Mouse (Mus musculus) heart, postnatal 0 days (tissue): ENCODE measurements around the gene Pfdn4. TPM values are rescaled to one million over a fixed set of nuclear protein-coding genes. Genes with fewer than 3 reads are reported as not detected.

Experiments
- ATAC-seq: fragments of 200-750 bp; cut with Nextera tagmentation; 2 replicates; pipeline ENCODE4 v1.8.0; 2017; ENCODE audit warnings: low read depth, moderate number of reproducible peaks, moderate library complexity; ENCODE audit not compliant: insufficient read depth
- DNase-seq: peaks from one replicate; pipeline ENCODE4 v3.0.0-alpha.2; 2016; ENCODE audit warnings: low spot score
- H3K27ac ChIP-seq: fragments of 300-500 bp; sonication (generic); 2 replicates; pipeline ENCODE4 v1.5.1; 2014; ENCODE audit warnings: low read depth, mild to moderate bottlenecking
- H3K27me3 ChIP-seq: fragments of 300-500 bp; sonication (generic); 2 replicates; pipeline ENCODE4 v1.6.1; 2014; ENCODE audit warnings: low read length, mixed read lengths; ENCODE audit not compliant: control insufficient read depth, insufficient read depth
- H3K36me3 ChIP-seq: fragments of 300-500 bp; sonication (generic); replicated peaks from 2 replicates; pipeline ENCODE4 v1.6.1; 2014; ENCODE audit warnings: low read length, mixed read lengths; ENCODE audit not compliant: control insufficient read depth, insufficient read depth
- H3K4me1 ChIP-seq: fragments of 300-500 bp; sonication (generic); 2 replicates; pipeline ENCODE4 v1.6.1; 2014; ENCODE audit warnings: antibody characterized with exemption; ENCODE audit not compliant: control insufficient read depth, insufficient read depth
- H3K4me2 ChIP-seq: fragments of 300-500 bp; sonication (generic); 2 replicates; pipeline ENCODE4 v1.6.1; 2014; ENCODE audit warnings: low read depth, mild to moderate bottlenecking, low read length, moderate library complexity
- H3K4me3 ChIP-seq: fragments of 300-500 bp; sonication (generic); 2 replicates; pipeline ENCODE4 v1.5.1; 2014; ENCODE audit warnings: low read depth, low read length
- H3K9ac ChIP-seq: fragments of 300-500 bp; sonication (generic); replicated peaks from 2 replicates; pipeline ENCODE4 v1.6.1; 2014; ENCODE audit warnings: low read depth, low read length, mixed read lengths
- H3K9me3 ChIP-seq: fragments of 300-500 bp; sonication (generic); replicated peaks from 2 replicates; pipeline ENCODE4 v1.6.1; 2016; ENCODE audit warnings: low read length; ENCODE audit not compliant: control insufficient read depth
- CTCF ChIP-seq: IDR thresholded peaks from 2 replicates; pipeline ENCODE4 v1.5.1; 2016; ENCODE audit warnings: antibody characterized with exemption, control low read depth, low read depth
- EP300 ChIP-seq: IDR thresholded peaks from 2 replicates; pipeline ENCODE4 v1.6.1; 2016; ENCODE audit warnings: antibody characterized with exemption, low read depth
- WGBS: fragments of 180-500 bp; shearing (Covaris S2); extraction: QIAGEN DNeasy Blood & Tissue Kit; methylation state at CpG from one replicate; pipeline ENCODE4 v1.1.7; 2014; 5-methylcytosine and 5-hydroxymethylcytosine counted together
- polyA plus RNA-seq: library from polyadenylated mRNA; unstranded; fragments of >200 nt; fragmentation: Nextera tagmentation; extraction: Ambion mirVana; gene quantifications from 2 replicates; pipeline ENCODE4 v1.2.1, GENCODE M21; 2015
- total RNA-seq: library from RNA; depleted of rRNA; stranded (reverse); fragments of >200 nt; gene quantifications from 2 replicates; pipeline ENCODE4 v1.2.3, GENCODE M21; 2014; ENCODE audit warnings: low replicate concordance

Pfdn4 gene
- total and polyA plus RNA-seq, 2 experiments from 2014 or later, result 11.4 to 42.1 TPM

DNA sequence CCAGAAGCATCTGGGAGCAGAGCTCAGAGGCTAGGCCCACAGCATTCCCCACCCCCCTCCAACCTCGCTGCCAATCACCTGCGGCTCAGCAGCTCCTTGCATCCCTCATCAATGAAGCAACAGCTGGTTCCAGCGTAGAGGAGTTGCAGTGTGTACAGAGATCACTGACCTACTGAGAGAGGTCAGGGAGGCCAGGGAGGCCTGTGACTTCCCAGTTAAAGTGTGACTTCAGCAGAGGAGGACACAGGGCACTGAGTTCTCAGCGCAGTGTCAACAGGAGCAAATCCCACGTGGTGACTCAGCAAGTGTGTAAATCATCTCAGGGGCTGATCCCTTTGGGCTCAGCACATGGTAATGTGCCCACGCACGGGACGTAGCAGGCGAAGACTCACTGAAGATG lies 36.4 kb upstream of the Pfdn4 start:
- ATAC-seq, result no peak
- 59% methylated on average over 9 of the region's 9 CpGs for WGBS
- Histone ChIP-seq H3K27ac (no peak overlapping the region), H3K4me1 (no peaks in the 10 kb centered on the region), H3K9me3 (no peaks in the 10 kb centered on the region), H3K9ac (no peak overlapping the region), H3K27me3 (peaks cover 45% of the 10 kb centered on the region), H3K36me3 (no peaks in the 10 kb centered on the region), H3K4me3 (no peak overlapping the region), H3K4me2 (no peak overlapping the region)
- TF ChIP-seq CTCF (no peak), EP300 (no peak)
- DNase-seq, result no peak

GRCm38 (mm10) chr2:170461652-170462051 lies 34.6 kb upstream of the Pfdn4 start:
- no peak overlapping the region for H3K4me3 ChIP-seq
- H3K27me3 ChIP-seq, result peaks cover 38% of the 10 kb centered on the region
- no peak overlapping the region for H3K9ac ChIP-seq
- no peaks in the 10 kb centered on the region for H3K36me3 ChIP-seq
- ATAC-seq (no peak), DNase-seq (no peak)
- H3K27ac ChIP-seq, result no peak overlapping the region
- 69% methylated on average over 7 of the region's 7 CpGs for WGBS
- no peak for TF ChIP-seq EP300
- TF ChIP-seq CTCF, result no peak
- no peaks in the 10 kb centered on the region for H3K4me1 ChIP-seq
- no peaks in the 10 kb centered on the region for H3K9me3 ChIP-seq
- no peak overlapping the region for H3K4me2 ChIP-seq

DNA sequence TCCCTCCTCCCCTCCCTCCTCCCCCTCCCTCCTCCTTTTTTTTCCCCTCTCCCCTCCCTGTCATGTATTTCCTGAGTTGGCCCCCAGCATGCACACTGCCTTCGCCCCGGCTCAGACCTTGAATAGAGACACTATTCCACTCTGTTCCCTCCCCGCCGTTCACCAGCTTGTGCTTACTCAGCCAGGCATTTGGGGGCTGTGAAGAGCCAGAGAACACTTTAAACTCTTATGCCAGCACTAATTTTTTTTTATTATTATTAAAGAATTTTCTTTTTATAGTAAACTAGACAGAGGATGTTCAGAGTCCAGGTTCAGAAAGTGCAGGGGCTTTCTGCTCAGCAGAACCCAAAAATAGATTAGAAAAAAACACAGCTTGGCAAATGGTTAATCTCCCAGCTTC lies 31.4 kb upstream of the Pfdn4 start:
- no peak overlapping the region for H3K27ac ChIP-seq
- WGBS, result 60% methylated on average over 3 of the region's 4 CpGs
- no peaks in the 10 kb centered on the region for H3K9me3 ChIP-seq
- no peaks in the 10 kb centered on the region for H3K36me3 ChIP-seq
- no peaks in the 10 kb centered on the region for H3K4me1 ChIP-seq
- no peak for DNase-seq
- no peak overlapping the region for H3K4me3 ChIP-seq
- H3K4me2 ChIP-seq, result no peak overlapping the region
- H3K9ac ChIP-seq, result no peak overlapping the region
- H3K27me3 ChIP-seq, result peaks cover 58% of the 10 kb centered on the region
- TF ChIP-seq CTCF, result no peak
- no peak for TF ChIP-seq EP300
- no peak for ATAC-seq

GRCm38 (mm10) chr2:170468009-170468408 lies 28.2 kb upstream of the Pfdn4 start:
- Histone ChIP-seq H3K9ac (no peak overlapping the region), H3K36me3 (no peaks in the 10 kb centered on the region), H3K4me3 (no peak overlapping the region), H3K27me3 (peaks cover 60% of the 10 kb centered on the region), H3K27ac (no peak overlapping the region), H3K4me2 (no peak overlapping the region), H3K9me3 (no peaks in the 10 kb centered on the region), H3K4me1 (no peaks in the 10 kb centered on the region)
- no peak for ATAC-seq
- no peak for DNase-seq
- TF ChIP-seq EP300 (no peak), CTCF (peak; percentile 18)

DNA sequence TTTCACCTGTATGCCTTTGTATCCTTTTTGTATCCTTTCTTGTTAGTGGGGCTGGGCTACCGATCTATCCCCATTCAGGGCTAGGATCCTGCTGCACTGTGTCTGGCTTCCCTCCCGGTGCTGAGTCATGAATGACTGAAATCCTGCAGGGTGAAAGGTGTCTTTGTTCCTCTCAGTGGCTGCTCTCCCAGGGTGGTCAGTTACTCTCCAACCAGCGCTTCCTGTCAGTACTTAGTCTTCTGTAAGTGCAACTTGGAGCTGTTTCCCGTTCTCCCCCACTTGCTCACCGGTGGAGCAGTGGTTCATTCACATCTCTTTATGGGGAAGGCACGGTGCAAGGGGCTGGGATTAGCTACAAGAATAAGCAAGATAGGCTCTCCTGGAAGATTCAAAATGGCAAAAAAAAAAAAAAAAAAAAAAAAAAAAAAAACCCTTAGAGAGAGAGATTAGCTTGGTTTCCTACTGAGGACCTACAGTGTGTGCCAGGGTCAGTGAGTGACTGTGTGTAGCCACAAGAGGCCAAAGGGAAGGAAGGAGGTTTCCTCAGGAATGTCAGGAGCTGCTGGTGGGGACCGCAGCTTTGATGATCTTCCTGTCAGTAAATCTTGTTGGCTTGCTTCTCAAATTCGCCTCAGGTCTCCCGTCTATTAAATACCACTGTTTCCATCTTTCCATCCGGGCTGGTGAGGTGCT lies 26.5 kb upstream of the Pfdn4 start:
- no peak overlapping the region for H3K9ac ChIP-seq
- no peaks in the 10 kb centered on the region for H3K36me3 ChIP-seq
- 11% methylated on average over 10 of the region's 10 CpGs for WGBS
- H3K4me3 ChIP-seq, result no peak overlapping the region
- DNase-seq (peak; percentile 8), ATAC-seq (no peak)
- no peak overlapping the region for H3K27ac ChIP-seq
- peaks cover 71% of the 10 kb centered on the region for H3K27me3 ChIP-seq
- H3K4me1 ChIP-seq, result no peaks in the 10 kb centered on the region
- TF ChIP-seq EP300, result no peak
- H3K9me3 ChIP-seq, result peaks cover 6% of the 10 kb centered on the region; the same call in 1 of the 2 replicates
- no peak overlapping the region for H3K4me2 ChIP-seq

GRCm38 (mm10) chr2:170470591-170470990 lies 25.6 kb upstream of the Pfdn4 start:
- H3K9ac ChIP-seq, result no peak overlapping the region
- 72% methylated on average over 5 of the region's 5 CpGs for WGBS
- TF ChIP-seq EP300, result no peak
- TF ChIP-seq CTCF, result no peak
- ATAC-seq, result no peak
- no peaks in the 10 kb centered on the region for H3K4me1 ChIP-seq
- no peak for DNase-seq
- peaks cover 6% of the 10 kb centered on the region; the same call in 1 of the 2 replicates for H3K9me3 ChIP-seq
- H3K36me3 ChIP-seq, result no peaks in the 10 kb centered on the region
- no peak overlapping the region for H3K27ac ChIP-seq
- no peak overlapping the region for H3K4me3 ChIP-seq
- no peak overlapping the region for H3K4me2 ChIP-seq
- peaks cover 78% of the 10 kb centered on the region for H3K27me3 ChIP-seq
